ENCODE assay signal across 8 mouse cellular contexts in genomic region chr11:120349986-120350702, GRCm38 (mm10). TPM values are rescaled to one million over a fixed set of nuclear protein-coding genes. Genes with fewer than 3 reads are reported as not detected.
A peak's percentile ranks its signal among the peaks of the same experiment; 100 is the strongest.
DNase-seq lines count a peak whose midpoint lies in the region; ATAC-seq lines count a peak whose summit lies in the region.

No protein-coding gene starts in this region.

- peak; percentile 67 for DNase-seq in T-cell, adult 2 months (ENCODE audit: low spot score)
- DNase-seq in cerebellum, postnatal 36 days, result peak; percentile 69 to 77
- DNase-seq in gastrocnemius, adult 8-10 months (ENCODE audit: low spot score in 2 of 2), result peak; percentile 94 to 95
- DNase-seq in induced T-regulatory cell, adult 2 months (ENCODE audit: low read depth), result peak; percentile 89
- DNase-seq in left cerebral cortex, postnatal 14 days (ENCODE audit: low spot score in 2 of 2), result peak; percentile 64 to 70
- peak; percentile 79 for DNase-seq in right cerebral cortex, postnatal 25 days
- no peak for DNase-seq in c-Kit-positive CD71-positive TER-119-positive erythroid progenitor cells, embryonic 14.5 days (ENCODE audit: low spot score)

- intact Hi-C loops in left cerebral cortex, postnatal 14 days (cut with DNase I), result loop anchor here (2.0 kb wide), 1 partner anchor 115 kb away; no protein-coding TSS in a partner anchor

- ATAC-seq in megakaryocyte-erythroid progenitor cell, adult 5-6 weeks (replicated peaks; ENCODE audit: low FRiP score, low TSS enrichment, poor library complexity, severe bottlenecking), result peak; percentile 46

RNA-seq across cellular contexts. Expression of gene Actg1, which starts 1.8 kb away (rescaled TPM):
- 100 to 1,000 TPM; 131 to 185 (median 162) TPM for total RNA-seq in gastrocnemius, adult 8-10 months (2022)
- 1,000 to 10,000 TPM; 1,748 to 1,778 TPM for total RNA-seq in left cerebral cortex, postnatal 14 days (2021)
- 774 and 823 TPM in 2 replicates for total RNA-seq in megakaryocyte-erythroid progenitor cell, adult 5-6 weeks (2014; fragmentation: Nextera tagmentation)
- 492 and 662 TPM in 2 replicates for total RNA-seq in megakaryocyte-erythroid progenitor cell, adult 5-6 weeks (2017)

RNA-seq across cellular contexts. Expression of gene Fscn2, which starts 11.2 kb away (rescaled TPM):
- total RNA-seq in gastrocnemius, adult 8-10 months (2022), result under 1 TPM in 3 of 4 experiments, not detected in 1; 0.21 to 0.54 (median 0.29) TPM
- total RNA-seq in left cerebral cortex, postnatal 14 days (2021), result under 1 TPM in 1 of 2 experiments, not detected in 1; 0.80 TPM
- total RNA-seq in megakaryocyte-erythroid progenitor cell, adult 5-6 weeks (2014; fragmentation: Nextera tagmentation), result not detected in 2 replicates
- not detected in 2 replicates for total RNA-seq in megakaryocyte-erythroid progenitor cell, adult 5-6 weeks (2017)

RNA-seq across cellular contexts. Expression of gene Faap100, which starts 28.4 kb away (rescaled TPM):
- total RNA-seq in gastrocnemius, adult 8-10 months (2022), result 10 to 100 TPM; 11.5 to 13.5 (median 13.3) TPM
- 10 to 100 TPM; 30.4 to 35.9 TPM for total RNA-seq in left cerebral cortex, postnatal 14 days (2021)
- 31.0 and 34.7 TPM in 2 replicates for total RNA-seq in megakaryocyte-erythroid progenitor cell, adult 5-6 weeks (2014; fragmentation: Nextera tagmentation)
- 11.3 and 11.6 TPM in 2 replicates for total RNA-seq in megakaryocyte-erythroid progenitor cell, adult 5-6 weeks (2017)
